Mouse (Mus musculus): ENCODE measurements around the gene Gm42688.
A peak's percentile ranks its signal among the peaks of the same experiment; 100 is the strongest.
"Not testable (repeated sequence)": the region's sequence is repeated elsewhere in the genome, so short reads cannot be mapped to it uniquely, and the experiment has no call there.

Gm42688 gene

DNA sequence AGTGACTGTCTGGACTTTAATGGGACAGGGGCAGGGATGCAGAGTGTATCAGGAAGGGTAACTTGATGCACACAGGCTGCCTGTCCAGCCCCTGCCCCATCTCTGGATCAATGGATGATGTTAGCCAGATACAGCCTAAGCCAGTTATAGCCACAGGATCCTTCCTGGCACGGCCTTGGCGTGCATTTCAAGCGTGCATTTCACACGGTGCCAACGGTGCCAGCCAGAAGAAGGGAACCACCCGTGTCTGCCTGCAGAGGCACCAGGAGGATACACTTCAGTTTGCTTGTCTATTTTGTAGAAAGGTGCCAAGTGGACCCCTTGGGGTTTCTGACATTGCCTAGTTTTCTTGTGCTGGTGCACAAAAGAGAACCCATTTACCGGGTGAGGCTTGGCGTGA lies 38.6 kb downstream of the Gm42688 start:
- DNase-seq (ENCODE audit: low spot score in 2 of 2): no peak

DNA sequence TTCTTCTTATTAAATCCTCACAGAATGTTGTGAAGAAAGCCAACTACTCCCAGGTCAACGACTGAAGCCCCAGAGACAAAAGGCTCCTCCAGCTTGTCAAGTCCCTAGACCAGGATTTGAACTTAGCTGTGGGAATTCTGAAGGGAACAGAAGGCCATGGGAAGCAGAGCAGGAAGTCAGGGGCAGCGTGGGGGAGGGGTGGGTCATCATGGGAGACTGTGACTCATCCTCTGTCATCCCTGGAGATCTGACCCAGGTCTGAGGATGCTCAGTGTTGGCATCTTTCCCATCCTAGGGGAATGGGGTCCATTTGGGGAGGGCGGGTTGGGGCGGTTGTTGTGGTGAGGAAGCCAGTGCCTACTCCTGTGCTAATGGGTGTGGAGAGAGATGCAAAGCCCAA lies 40.2 kb downstream of the Gm42688 start:
- no peak for DNase-seq (ENCODE audit: low spot score in 2 of 2)

DNA sequence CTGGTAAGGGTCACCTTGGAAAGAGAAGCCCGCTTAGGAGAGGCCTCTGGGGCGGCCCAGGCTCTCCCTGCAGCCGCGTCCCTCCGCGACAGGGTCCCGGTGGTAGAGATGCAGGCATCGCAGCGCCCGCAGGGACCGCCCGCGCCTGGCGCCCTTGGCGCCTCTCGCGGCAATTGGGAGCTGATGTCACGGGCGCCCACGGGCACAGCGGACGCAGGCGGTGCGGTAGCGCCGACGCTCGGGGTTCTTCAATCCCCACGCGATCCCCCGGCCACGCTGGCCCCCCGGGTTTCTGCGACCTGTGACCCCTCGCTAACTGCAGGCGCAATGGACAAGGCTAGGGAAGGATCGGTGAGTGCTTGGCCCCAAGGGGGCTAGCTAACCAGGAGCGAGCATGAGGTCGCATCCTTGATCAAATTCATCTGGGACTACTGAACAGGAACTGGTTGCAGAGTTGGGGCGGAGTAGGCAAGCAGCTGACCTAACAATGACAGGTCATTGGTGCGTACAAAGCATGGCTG lies 40.9 kb downstream of the Gm42688 start:
- peak in 1 of 2 experiments; percentile 65 for DNase-seq (ENCODE audit: low spot score in 2 of 2)

DNA sequence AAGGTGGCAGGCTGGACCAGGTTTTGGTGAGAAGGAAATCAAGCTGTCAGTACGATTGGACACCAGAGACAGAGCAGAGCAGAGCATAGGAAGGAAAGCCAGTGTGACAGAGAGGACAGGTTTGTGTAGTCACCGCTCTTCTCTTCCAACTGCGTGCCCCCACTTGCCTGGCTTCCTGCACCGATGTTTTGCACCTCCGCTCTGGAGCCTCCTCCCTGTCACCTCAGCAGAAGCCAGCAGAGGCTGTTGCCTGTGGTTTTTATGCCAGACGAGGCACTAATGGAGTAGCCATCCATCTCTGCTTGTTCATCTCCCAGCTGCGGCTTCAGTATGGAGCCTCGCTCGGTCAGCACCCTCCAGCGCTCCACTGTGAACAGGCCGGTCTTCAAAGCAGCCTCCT lies 41.5 kb downstream of the Gm42688 start:
- no peak for DNase-seq (ENCODE audit: low spot score in 2 of 2)

DNA sequence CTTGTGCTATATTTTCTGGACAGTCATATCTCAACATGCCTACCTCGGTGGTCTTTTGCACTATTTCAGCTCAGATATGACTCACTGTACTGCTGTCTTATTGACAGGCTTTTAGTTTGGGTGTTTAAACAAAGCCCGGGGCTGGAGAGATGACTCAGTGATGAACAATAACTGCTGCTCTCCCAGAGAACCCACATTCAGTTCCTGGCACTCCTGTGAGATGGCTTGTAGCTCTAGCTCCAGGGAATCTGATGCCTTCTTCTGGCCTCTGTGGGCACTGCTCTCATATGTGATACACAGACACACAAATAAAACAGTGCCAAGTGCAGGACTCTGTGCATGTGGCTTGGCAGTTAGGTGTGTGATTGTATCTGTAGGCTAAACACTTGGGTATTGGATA lies 43.8 kb downstream of the Gm42688 start:
- no peak for DNase-seq (ENCODE audit: low spot score in 2 of 2)

DNA sequence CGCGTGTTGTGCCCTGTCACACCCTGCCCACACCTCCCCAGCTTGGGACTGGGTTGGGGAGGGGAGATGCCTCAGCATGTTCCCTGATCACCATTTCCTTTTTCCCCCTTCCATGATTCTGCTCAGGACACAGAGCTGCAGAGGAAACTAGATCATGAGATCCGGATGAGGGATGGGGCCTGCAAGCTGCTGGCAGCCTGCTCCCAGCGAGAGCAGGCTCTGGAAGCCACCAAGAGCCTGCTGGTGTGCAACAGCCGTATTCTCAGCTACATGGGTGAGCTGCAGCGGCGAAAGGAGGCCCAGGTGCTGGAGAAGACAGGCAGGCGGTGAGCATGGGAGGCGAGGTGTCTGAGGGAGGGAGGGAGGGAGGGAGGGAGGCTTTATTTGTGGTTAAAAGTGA lies 44.4 kb downstream of the Gm42688 start:
- no peak for DNase-seq (ENCODE audit: low spot score in 2 of 2)

DNA sequence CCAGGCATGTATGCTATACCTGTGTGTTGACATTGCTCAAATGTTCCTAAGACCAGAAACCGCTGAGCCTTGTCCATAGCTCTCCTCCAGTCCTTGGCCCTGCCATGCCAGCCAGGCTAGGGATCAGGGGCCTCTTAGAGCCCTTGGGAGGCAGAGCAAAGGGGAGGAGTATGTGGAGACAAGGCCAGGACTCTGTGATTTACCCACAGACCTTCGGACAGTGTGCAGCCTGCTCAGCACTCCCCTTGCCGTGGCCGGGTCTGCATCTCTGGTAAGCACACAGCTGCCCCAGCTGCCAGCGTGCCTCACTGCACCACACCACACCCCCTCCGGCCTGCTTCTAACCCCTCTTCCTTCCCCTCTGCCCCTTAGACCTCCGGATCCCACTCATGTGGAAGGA lies 45.9 kb downstream of the Gm42688 start:
- no peak for DNase-seq (ENCODE audit: low spot score in 2 of 2)

DNA sequence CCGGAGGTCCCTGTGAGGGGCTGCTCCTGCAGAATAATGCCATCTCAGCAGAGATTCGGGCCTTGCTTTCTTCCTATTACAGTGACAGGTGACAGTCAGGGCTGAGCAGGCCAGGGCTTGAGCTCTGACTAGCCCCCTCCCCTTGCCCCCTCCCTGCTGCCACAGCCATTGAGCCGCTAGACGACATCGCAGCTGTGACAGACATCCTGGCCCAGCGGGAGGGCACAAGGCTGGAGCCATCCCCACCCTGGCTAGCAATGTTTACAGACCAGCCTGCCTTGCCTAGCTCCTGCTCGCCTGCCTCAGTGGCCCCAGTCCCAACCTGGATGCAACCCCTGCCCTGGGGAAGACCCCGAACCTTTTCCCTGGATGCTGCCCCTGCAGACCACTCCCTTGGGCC lies 50.3 kb downstream of the Gm42688 start:
- no peak for DNase-seq (ENCODE audit: low spot score in 2 of 2)

DNA sequence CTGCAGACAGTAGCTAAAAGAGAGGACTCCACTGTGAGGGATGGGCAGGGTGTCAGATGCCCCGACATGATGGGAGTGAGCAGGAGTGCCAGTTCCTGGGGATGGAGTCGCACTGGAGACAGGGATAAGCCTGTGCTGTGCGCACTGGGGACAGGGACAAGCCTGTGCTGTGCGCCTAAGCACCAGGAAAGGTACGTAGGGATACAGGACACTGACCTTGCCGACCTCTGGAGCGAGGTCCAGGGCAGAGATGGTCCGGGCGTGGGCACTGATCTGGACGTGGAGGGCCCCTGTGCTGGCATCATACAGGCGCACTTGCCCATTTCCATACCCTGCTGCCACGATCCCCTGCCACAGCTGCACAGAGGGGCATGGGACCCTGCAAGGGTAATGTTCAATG lies 51.6 kb downstream of the Gm42688 start:
- no peak for DNase-seq (ENCODE audit: low spot score in 2 of 2)

DNA sequence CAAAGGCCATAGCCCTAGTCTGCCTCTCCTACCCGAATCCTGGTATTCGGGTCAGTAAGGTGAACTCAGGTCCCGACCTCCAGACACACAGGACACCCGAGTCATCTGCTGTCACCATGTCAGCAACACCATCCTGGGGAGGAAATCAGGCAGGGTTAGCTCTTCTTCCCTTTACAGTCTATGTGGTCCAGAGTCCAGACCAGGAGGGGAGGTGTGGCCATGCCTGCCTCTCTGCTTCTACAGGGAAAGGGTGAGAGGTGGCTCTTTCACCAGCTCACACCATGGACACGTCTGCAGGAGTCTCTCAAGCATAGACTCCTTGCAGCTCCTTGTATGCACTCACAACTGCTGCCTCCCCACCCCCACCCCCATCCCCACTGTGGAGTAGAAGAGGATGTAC lies 52.1 kb downstream of the Gm42688 start:
- no peak for DNase-seq (ENCODE audit: low spot score in 2 of 2)

DNA sequence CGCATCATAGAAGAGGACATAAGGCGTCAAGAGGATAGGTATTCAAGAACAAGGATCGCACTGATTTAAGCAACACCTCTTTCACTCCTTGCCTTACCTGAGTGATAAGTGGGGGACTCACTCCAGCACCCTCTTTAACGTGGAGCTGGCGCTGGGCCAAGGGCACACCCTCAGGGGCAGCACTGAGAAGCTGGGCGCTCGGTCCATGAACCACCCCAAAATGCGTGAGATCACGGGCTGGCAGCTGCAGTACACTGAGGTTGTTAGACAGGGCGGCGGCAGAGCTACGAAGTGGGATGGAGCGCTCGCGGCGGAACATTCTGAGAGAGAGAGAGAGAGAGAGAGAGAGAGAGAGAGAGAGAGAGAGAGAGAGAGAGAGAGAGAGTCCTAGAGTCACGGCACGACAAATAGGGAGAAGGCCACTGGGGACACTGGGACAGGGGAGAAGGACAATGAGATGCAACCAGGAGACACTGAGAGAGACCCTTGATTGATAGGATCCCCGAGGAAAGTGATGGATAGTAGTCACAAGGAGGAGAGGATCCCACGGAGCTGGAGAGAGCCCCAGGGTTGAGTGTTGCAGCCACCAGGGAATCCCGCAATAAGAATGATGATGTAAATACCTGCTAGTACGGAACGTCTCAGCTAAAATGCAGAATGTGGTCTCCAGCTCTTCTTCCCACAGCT lies 54.3 kb downstream of the Gm42688 start:
- DNase-seq (ENCODE audit: low spot score in 2 of 2): no peak

DNA sequence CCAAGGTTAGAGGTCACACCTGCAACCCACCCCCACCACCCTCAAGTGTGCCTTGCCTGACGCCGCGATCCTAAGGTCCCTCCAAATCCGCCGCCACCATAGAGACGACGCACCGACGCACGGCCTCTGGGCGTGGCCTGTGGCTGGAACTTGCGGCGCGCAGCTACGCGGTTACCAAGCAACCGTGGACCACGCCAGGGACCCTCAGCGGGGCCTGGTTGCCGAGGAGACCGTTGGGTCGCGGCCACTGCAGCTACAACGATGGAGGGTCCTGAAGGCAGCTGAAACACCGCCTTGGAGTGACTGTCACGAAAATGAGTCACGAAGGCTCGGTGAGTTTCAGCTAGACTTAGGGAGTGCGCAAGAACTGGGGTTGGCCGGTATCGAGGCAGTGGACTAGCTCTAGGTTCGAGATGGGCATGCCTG lies 54.9 kb downstream of the Gm42688 start, which contains the start of the genes Wdr54 and 1700003E16Rik:
TSS of gene Wdr54 (minus strand) at position 139 of the 426 bp plus-strand sequence.
TSS of gene 1700003E16Rik (plus strand) at position 146 of the 426 bp plus-strand sequence.
- peak; percentile 66 to 72 for DNase-seq (ENCODE audit: low spot score in 2 of 2)

DNA sequence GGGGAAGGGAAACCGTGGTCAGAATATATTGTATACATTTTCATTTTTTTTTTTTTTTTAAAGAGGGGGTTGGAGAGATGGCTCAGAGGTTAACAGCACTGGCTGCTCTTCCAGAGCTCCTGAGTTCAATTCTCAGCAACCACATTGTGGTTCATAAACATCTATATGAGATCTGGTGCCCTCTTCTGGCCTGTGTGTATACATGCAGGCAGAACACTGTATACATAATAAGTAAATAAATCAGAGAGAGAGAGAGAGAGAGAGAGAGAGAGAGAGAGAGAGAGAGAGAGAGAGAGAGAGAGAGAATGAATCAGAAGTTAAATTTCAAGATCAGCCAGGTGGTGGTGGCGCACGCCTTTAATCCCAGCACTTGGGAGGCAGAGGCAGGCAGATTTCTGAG lies 58.0 kb downstream of the Gm42688 start:
- not testable (repeated sequence) for DNase-seq (ENCODE audit: low spot score in 2 of 2)

Measured in frontal cortex, postnatal 14 days (tissue).